Mouse (Mus musculus) spleen, adult 2 months (tissue): ENCODE measurements at regions not wholly inside any gene's neighbourhood (a gene's known extent, or its start where the extent isn't known, plus 50 kb on each side); places are given as distances from the start of the nearest gene placed in this dataset.

ENCODE experiments used
- DNase-seq, 2 experiments: peaks; one replicate each; pipeline versions ENCODE4 v3.0.0 to v3.0.0-alpha.2; 2012 to 2021; ENCODE audit warnings: low spot score in 2 of 2, low read depth in 1 of 2
- H3K27ac ChIP-seq: fragments of 200-500 bp; 2 replicates; pipeline ENCODE4 v1.5.1; 2012; ENCODE audit warnings: low read length, inconsistent platforms; ENCODE audit not compliant: insufficient read depth
- H3K27me3 ChIP-seq: fragments of 200-500 bp; 2 replicates; pipeline ENCODE4 v1.6.1; 2012; ENCODE audit warnings: mild to moderate bottlenecking, moderate library complexity, low read length, inconsistent platforms; ENCODE audit not compliant: control insufficient read depth, insufficient read depth
- H3K36me3 ChIP-seq: fragments of 200-500 bp; 2 replicates; pipeline ENCODE4 v1.6.1; 2012; ENCODE audit warnings: mild to moderate bottlenecking, low read length, inconsistent platforms; ENCODE audit not compliant: control insufficient read depth, insufficient read depth
- H3K4me1 ChIP-seq: fragments of 200-500 bp; 2 replicates; pipeline ENCODE4 v1.6.1; 2011; ENCODE audit warnings: inconsistent platforms; ENCODE audit not compliant: control insufficient read depth, insufficient read depth, insufficient read length
- H3K4me3 ChIP-seq: fragments of 200-500 bp; 2 replicates; pipeline ENCODE4 v1.5.1; 2011; ENCODE audit warnings: mild to moderate bottlenecking, inconsistent platforms; ENCODE audit not compliant: insufficient read depth, insufficient read length; ENCODE audit errors: extremely low read depth
- CTCF ChIP-seq: fragments of 200-500 bp; IDR thresholded peaks from 2 replicates; pipeline ENCODE4 v1.5.1; 2011; ENCODE audit warnings: mild to moderate bottlenecking, inconsistent platforms; ENCODE audit not compliant: insufficient read depth, insufficient read length, insufficient replicate concordance; ENCODE audit errors: extremely low read depth
- POLR2A ChIP-seq: fragments of 200-500 bp; IDR thresholded peaks from 2 replicates; pipeline ENCODE4 v1.6.1; 2011; ENCODE audit warnings: low read depth, low read length, inconsistent platforms
- WGBS: fragments of 180-500 bp; shearing (Covaris S2); methylation state at CpG from one replicate; pipeline ENCODE4 v1.1.7; 2018; 5-methylcytosine and 5-hydroxymethylcytosine counted together

DNA sequence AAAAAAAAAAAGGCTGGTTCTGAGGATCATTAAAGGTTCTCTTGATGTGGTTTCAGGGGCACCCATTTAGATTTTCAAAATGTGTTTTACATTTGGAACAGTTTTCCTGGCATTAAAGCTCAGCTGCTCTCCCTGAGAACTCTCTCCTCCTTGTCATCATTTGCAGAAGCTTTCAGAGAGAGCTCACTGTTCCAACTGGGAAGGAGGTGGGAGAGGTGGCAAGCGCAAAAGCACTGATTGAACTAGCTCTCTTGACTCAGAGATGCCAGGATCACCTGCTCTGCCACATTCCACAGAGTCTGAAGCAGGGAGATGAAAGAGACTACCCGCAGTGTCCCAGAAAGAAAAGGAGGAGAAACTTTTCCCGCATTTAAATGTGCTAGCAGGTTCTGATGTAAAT is 220.5 kb upstream of the Gbe1 start:
- H3K27me3 ChIP-seq, result no peaks in the 10 kb centered on the region
- no peaks in the 10 kb centered on the region for H3K36me3 ChIP-seq
- DNase-seq, result no peak
- H3K27ac ChIP-seq, result no peak overlapping the region
- no peak overlapping the region for H3K4me3 ChIP-seq
- no peaks in the 10 kb centered on the region for H3K4me1 ChIP-seq
- TF ChIP-seq POLR2A (no peak), CTCF (no peak)
- 73% methylated on average over 3 of the region's 3 CpGs for WGBS

DNA sequence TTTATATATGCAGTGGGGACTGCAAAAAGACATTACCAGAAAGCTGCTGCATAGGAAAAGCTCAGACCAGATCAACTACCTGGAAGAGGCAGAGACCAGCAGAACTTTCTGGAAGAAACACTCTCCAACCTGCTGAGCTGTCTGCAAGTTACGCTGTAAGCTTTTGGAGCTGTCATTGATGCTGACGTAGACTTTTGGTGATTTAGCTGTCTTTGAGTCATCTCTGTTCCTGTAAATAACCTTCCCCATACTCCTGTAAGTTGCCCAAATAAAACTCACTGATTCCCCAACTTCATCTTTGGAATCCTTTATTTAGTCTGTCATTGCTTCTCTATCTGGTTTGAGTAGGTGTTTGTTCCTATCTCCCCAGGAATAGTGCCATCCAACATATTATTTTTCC is 218.5 kb upstream of the Gbe1 start:
- TF ChIP-seq POLR2A (no peak), CTCF (no peak)
- Histone ChIP-seq H3K27me3 (no peaks in the 10 kb centered on the region), H3K4me1 (no peaks in the 10 kb centered on the region), H3K36me3 (no peaks in the 10 kb centered on the region), H3K27ac (no peak overlapping the region), H3K4me3 (no peak overlapping the region)
- WGBS, result 92% methylated on average over 2 of the region's 2 CpGs
- DNase-seq, result no peak

DNA sequence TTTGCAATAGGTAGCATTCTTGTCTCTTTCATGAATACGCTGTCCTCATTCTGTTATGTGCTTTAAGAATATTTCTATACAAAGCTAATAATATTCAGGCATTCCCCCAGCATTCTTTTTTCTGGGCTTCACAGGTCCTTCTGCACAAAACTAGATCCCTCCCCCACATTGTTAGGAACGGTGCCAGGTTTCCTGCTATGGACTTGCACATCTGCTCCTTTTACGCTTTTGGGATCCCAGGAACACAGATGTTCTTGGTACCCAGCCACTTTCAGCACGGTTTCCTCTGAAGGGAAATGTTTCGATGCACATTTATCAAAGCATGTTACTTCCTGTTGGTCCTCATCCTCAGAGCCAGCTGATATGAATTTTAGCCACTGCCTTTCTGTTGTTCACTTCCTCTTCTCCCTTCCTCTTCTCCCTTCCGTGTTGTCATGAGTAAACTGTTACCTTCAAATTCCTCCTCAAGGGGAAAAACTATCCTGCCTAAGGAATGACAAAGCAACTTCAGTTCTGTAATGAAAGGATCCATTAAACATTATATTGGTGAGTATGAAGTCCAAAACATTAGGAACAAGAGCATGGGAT is 209.9 kb upstream of the Gbe1 start:
- no peak for DNase-seq
- Histone ChIP-seq H3K4me1 (no peaks in the 10 kb centered on the region), H3K4me3 (no peak overlapping the region), H3K27me3 (no peaks in the 10 kb centered on the region), H3K27ac (no peak overlapping the region), H3K36me3 (no peaks in the 10 kb centered on the region)
- 23% methylated on average over 6 of the region's 6 CpGs for WGBS
- no peak for TF ChIP-seq POLR2A
- TF ChIP-seq CTCF, result no peak

DNA sequence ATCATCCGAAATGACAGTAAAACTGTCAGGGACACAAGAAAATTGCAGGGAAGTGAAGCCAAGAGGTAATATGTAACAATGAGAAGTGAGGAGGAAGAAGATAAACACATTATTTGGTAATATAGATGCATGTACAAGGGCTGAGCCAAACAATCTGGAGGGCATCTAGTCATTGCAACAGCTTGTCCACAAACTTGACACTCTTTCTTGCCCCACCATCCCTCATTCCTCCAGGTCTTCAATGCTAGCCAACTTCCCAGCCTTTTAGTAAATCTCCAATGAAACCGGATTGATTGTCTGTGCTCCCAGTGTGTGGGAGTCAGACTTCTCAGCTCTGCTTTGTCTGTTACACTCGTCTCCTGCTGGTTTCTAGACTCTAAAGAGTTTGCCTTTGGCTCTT is 172.3 kb upstream of the Gbe1 start:
- TF ChIP-seq POLR2A, result no peak
- TF ChIP-seq CTCF, result no peak
- H3K4me1 ChIP-seq, result no peaks in the 10 kb centered on the region
- no peak overlapping the region for H3K4me3 ChIP-seq
- no peaks in the 10 kb centered on the region for H3K36me3 ChIP-seq
- WGBS, result 70% methylated on average over 3 of the region's 3 CpGs
- H3K27me3 ChIP-seq, result no peaks in the 10 kb centered on the region
- no peak overlapping the region for H3K27ac ChIP-seq
- no peak for DNase-seq

DNA sequence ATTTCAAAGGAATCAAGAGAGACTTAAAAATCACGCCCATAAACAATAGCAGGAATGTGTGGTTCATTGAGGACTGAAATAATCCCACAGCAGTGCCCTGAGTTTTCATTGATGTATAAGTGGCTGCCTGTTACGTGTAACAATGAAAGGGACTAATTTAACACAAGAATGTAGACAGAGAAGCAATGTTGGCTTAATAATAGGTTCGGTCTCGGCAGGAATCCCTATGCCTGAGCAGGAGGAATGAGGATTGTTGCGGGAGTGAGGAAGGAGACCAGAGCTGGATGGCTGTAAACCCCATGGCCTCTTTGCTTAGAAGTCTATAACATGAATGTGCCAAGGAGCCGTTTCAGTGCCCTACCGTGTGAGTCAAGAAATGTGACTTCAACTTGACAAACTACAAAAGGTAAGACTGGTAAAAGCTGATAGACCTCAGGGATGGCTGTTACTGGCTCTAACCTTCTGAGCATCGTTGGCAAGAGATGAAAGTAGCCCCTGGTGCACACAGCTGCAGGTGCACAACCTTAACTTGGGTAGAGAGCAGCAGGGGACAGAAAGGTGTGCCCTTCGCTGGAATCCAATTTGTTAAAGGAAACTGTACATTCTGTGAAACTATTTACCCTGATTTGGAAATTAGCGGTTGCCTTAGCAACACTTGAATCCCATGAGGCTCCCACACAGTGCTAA is 165.9 kb upstream of the Gbe1 start:
- no peak for DNase-seq
- H3K27me3 ChIP-seq, result no peaks in the 10 kb centered on the region
- 84% methylated on average over 10 of the region's 10 CpGs for WGBS
- no peaks in the 10 kb centered on the region for H3K4me1 ChIP-seq
- H3K36me3 ChIP-seq, result no peaks in the 10 kb centered on the region
- H3K27ac ChIP-seq, result no peak overlapping the region
- TF ChIP-seq CTCF (no peak), POLR2A (no peak)
- no peak overlapping the region for H3K4me3 ChIP-seq

DNA sequence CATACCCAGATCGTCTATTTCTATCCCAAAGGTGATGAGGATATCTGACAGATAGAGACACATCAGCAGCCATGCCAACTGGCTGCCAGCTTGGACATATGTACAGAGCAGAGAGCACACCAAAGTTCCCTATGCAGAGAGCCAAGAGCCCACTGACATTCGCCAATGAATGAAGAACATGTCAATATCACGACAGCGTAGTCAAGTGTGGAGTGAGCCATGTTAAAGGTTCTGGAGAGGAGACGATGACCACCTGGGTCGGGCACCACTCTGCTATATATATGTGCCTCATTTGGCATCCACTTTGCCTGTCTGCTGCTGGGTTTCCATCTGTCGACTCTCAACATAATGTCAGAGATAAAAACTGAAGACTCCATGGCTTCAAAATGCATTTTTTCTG is 159.2 kb upstream of the Gbe1 start:
- Histone ChIP-seq H3K4me1 (no peaks in the 10 kb centered on the region), H3K27ac (no peak overlapping the region), H3K36me3 (no peaks in the 10 kb centered on the region), H3K27me3 (no peaks in the 10 kb centered on the region), H3K4me3 (no peak overlapping the region)
- no peak for DNase-seq
- WGBS, result 89% methylated on average over 7 of the region's 7 CpGs
- TF ChIP-seq POLR2A (no peak), CTCF (no peak)

DNA sequence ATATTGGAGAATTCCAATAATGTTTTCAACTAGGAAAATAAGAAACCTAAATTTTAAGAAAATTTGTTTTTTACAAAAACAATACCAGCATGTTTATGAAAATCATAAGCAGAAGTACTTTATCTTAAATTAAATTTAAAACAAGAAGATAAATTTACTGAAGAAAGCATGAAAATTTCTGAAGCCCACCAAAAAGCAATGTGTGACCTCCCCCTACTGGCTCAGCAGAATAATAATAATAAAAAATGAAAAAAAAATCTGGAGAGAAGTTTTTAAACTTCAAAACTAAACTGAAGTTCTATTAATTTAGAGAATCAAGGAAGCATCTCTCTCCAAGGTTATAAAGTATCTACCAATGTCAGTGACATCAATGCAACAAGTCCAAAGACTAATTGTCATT is 153.2 kb upstream of the Gbe1 start:
- Histone ChIP-seq H3K4me1 (no peaks in the 10 kb centered on the region), H3K36me3 (no peaks in the 10 kb centered on the region), H3K4me3 (no peak overlapping the region), H3K27me3 (no peaks in the 10 kb centered on the region), H3K27ac (no peak overlapping the region)
- DNase-seq, result no peak
- no peak for TF ChIP-seq CTCF
- TF ChIP-seq POLR2A, result no peak
